Mouse (Mus musculus): ENCODE measurements around the gene Rdh9. TPM values are rescaled to one million over a fixed set of nuclear protein-coding genes. Genes with fewer than 3 reads are reported as not detected.

The Rdh9 gene
- polyA plus RNA-seq (2012; rRNA removed) = 0.29 and 0.46 TPM in 2 replicates

- no peak for DNase-seq (ENCODE audit: low spot score)
These were observed at the start of gene Rdh9 for GRCm38 (mm10) chr10:127776011-127776410. TSS of gene Rdh9 (plus strand) at chr10:127776386.

DNA sequence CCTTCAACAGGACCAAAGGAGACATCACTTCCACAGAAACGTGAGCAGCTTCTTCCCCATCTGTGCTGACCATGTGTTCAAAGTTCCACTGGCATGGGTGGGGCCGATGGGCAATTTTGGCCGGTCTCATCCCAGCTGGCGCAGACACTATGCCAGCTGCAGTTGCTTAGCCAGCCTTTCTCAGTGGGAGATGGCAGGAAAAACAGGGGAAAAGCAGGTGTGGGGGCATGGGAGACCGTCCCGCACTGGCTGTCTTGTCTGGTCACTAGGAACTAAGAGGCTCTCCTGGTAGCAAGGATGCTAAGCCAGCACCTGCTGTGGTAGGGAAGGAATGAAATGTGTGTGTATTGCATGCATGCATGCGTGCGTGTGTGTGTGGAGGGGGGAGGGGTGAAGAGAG, 47.7 kb upstream of the Rdh9 start:
- DNase-seq (ENCODE audit: low spot score) = no peak

DNA sequence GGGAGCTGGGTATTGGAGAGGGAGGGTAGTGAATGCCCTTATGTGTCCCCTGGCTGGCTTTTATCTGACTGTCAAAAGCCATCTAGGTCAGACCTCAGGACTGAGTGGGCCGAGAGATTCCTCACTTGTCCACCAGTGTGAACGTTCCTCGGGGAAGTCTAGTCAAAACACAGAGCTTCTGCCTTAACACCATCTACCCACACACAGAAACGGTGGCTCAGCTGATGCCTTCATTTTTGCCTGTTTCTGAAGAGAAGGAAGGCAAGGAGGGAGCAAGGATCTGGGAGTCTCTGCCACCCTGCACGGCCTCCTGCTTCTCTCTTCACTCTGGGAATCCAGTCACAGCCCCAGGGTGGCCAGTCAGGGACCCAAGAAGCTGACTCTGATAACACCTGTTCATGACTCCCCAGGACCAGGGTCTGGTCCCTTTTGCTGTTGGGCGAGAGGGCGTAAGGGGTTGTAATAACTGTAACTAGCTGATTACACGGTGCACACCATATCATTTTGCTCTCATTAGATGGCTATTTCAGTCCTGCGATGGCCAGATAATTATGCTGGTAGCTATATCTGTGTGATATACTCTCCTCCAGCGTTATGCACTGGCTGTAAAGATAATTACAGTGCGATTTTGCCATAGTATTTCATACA, 45.8 kb upstream of the Rdh9 start:
- DNase-seq (ENCODE audit: low spot score) = no peak

DNA sequence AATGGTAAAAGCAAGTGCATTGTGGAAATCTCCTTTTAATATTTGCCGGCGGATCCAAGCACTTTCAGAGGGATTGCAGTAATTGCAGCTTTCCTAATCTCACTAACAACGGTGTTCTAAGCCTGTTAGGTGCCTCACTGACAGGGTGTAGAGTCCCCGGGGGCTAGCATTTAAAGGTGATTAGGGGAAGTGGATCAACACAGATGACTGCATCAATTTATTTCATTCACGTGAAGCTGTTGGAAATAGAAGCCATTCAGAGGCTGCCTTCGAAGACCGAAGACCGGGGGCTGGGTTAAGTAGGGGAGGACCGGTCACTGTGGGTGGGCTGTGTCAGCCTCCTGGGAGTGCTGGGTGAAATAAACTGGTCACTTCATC, 45.3 kb upstream of the Rdh9 start:
- DNase-seq (ENCODE audit: low spot score) = no peak

DNA sequence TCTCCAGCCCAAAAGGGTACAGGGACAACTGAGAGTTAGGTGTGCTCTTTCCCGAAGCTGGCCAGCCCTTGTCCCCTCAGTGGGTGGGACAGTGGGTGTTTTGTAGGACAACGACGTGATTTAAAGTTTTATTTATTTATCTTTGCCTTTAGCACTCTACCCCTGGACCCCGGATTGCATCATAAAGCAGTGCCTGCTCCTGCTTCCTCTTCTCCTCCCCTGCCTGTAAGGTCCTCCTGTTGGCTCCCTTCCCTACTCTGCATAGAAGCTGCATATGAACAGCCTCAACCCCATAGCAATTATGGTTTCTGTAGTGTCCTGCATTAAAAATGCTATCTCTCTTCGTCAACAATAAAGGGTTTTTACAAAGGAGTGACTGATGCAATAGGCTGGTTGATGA, 44.8 kb upstream of the Rdh9 start:
- DNase-seq (ENCODE audit: low spot score) = no peak

DNA sequence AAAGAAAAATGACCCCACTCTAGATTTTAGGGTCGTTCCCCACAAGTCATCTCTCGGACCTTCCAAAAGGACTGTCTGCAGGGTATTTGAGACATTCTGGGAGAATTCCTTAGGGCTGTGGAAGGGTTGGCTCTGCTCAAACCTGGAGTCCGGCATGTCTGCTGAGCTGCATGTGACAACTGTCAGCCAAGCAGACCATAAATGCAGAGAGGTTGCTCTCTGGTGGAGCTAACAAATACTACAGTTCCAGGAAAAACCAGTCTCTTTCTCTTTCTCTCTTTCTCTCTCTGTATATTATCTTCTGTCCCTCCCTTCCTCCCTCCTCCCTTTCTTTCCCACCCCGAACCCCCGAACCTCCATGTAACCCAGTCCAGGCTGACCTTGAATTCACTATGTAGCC, 41.8 kb upstream of the Rdh9 start:
- DNase-seq (ENCODE audit: low spot score) = no peak

GRCm38 (mm10) chr10:127736266-127736665, 39.9 kb upstream of the Rdh9 start:
- no peak for DNase-seq (ENCODE audit: low spot score)

- no peak for DNase-seq (ENCODE audit: low spot score)
These were observed 39.3 kb upstream of the Rdh9 start for GRCm38 (mm10) chr10:127736916-127737315.

- no peak for DNase-seq (ENCODE audit: low spot score)
These were observed 38.6 kb upstream of the Rdh9 start for GRCm38 (mm10) chr10:127737552-127737951.

DNA sequence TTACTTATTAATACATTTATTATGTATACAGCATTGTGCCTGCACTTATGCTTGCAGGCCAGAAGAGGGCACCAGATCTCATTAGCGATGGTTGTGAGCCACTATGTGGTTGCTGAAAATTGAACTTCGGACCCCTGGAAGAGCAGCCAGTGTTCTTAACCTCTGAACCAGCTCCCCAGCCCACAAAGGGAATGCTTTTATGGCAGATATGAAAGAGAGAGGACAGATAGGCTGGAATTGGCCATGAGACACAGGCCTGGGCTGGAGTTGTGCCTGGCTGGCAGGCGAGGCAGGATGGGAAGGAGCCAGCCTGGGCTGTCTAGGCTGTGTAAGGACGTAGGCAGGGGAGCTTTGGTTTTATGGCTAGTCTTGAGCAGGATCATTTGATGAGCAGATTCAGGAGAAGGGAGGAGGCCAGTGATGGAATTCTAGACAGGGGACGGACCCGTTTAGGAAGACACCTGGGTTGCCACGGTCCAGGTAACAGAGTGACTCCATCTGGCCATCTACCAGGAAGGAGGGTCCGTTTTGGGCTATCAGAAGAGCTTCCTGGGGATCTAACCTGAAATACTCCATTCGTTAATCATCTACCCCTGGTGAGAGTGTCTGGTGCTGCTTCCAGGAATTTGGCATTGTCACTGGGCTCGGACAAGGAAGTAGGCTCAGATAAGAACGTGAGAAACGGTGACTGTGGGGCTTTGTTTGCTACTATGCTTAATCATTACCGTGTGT, 37.9 kb upstream of the Rdh9 start:
- DNase-seq (ENCODE audit: low spot score) = no peak

GRCm38 (mm10) chr10:127739083-127739660, 37.0 kb upstream of the Rdh9 start, which contains the start of gene Zbtb39:
TSS of gene Zbtb39 (plus strand) at chr10:127739538.
- peak; percentile 87 for DNase-seq (ENCODE audit: low spot score)

- DNase-seq (ENCODE audit: low spot score) = peak; percentile 58
These were observed 36.5 kb upstream of the Rdh9 start for GRCm38 (mm10) chr10:127739661-127740161.

GRCm38 (mm10) chr10:127744661-127745060, 31.5 kb upstream of the Rdh9 start:
- DNase-seq (ENCODE audit: low spot score) = no peak

GRCm38 (mm10) chr10:127745886-127746285, 30.3 kb upstream of the Rdh9 start:
- DNase-seq (ENCODE audit: low spot score) = no peak

GRCm38 (mm10) chr10:127747254-127747653, 28.9 kb upstream of the Rdh9 start:
- DNase-seq (ENCODE audit: low spot score) = no peak

- DNase-seq (ENCODE audit: low spot score) = no peak
These were observed 27.2 kb upstream of the Rdh9 start for GRCm38 (mm10) chr10:127748847-127749612.

DNA sequence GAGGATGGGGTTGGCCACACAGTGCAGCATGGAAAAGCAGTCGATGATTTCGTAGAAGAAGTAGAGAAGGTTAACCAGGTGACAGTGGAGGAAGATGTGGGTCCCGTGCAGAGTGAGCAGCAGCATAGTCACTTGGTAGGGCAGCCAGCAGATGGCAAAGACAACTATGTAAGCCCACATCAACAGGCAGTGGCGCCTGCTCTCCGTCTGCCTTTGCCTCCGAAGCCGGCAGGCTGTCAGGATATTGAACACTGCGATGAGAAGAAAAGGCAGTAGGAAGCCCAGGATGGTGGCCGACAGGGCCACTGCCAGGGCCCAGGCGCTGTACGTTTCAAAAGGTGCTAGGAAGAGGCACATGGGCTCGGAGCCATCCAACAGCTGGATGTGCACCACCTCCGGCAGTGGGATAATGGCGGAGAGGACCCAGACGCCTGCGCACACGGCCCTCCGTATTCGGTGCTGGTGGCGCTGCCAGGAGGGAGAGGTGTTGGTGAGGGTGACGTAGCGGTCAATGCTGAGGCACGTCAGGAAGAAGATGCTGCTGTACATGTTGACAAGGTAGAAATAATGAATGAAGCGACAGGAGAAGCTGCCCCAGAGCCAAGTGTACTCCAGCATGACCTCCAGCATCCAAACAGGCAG, 25.9 kb upstream of the Rdh9 start:
- DNase-seq (ENCODE audit: low spot score) = no peak

- no peak for DNase-seq (ENCODE audit: low spot score)
These were observed 24.6 kb upstream of the Rdh9 start, which contains the start of gene Gpr182 for GRCm38 (mm10) chr10:127751548-127751947. TSS of gene Gpr182 (minus strand) at chr10:127751732.

DNA sequence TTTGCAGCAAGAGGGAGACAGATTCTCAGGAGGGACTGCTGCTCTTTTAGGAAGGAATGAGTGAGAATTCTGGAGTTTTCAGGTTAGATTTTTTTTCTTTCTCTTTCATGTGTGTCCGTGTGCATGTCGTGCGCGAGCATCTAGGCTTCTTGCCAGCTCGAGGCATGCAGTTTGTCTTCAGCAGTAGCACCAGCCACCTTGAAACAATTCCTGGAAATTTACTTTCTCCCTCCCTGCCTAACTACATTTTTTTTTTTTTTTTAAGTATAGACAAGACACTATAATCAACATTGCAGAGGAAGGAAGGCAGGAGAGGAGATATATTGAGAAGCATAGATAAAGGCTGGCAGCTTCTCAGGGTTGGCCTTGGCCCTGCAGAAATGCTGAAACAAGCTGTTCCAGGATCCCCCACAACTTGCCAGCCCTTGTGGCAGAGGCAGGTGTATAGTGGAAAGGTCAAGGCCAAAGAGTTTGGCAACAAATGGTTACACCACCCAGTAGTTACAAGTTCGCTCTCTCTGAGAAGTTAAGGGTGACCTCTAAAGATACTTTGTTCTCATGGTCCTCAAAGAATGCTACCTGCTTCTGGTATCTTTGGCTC, 21.5 kb upstream of the Rdh9 start:
- no peak for DNase-seq (ENCODE audit: low spot score)

- DNase-seq (ENCODE audit: low spot score) = no peak
These were observed 20.9 kb upstream of the Rdh9 start for GRCm38 (mm10) chr10:127755246-127755645.
